Mouse (Mus musculus): Measurements from ENCODE around the gene Tor2a. TPM values are rescaled to one million over a fixed set of nuclear protein-coding genes. Genes with fewer than 3 reads are reported as not detected.

The Tor2a gene
- polyA plus RNA-seq, 1 experiment: 171 TPM

DNA sequence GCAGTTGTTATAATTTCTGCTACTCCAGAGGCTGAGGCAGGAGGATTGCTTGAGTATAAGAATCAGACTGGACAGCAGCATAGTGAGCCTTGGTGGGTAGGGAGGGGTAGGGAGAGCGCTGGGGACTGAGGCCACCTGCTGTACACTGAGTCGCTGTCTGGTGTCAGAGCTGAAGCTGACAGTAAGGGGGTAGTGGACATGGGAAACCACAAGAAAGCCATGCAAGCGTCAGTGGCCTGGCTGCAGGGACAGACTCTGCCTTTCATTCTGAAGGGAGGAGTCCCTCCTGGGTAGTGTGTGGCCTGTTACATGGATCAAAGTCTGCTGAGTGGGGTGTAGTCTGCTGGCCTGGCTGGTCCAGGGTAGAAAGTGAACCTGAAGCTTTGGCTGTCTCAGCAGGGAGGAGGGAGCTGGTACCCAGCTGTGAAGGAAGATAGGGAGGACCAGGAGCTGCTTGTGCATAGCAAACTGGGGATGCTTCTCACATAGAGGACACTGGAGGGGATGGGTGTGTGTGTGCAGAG is 20.7 kb upstream of the Tor2a start:
- H3K27ac ChIP-seq (ENCODE audit: control insufficient read depth, insufficient read depth, low read length): no peak overlapping the region
- TF ChIP-seq CTCF (IDR thresholded peaks at IDR 0.05; ENCODE audit: borderline replicate concordance, control insufficient read depth, extremely low read depth, insufficient read depth, low read length, poor library complexity) (no peak), POLR2A (IDR thresholded peaks at IDR 0.05; ENCODE audit: control insufficient read depth, extremely low read depth, insufficient read depth, low read length, poor library complexity) (no peak)
- 73% methylated on average over 3 of the region's 3 CpGs for WGBS
- no peaks in the 10 kb centered on the region for H3K4me1 ChIP-seq (replicated peaks; ENCODE audit: control insufficient read depth, insufficient read depth, low read length)
- no peak overlapping the region for H3K4me3 ChIP-seq (ENCODE audit: control insufficient read depth, insufficient read depth, low read length)
- no peak for DNase-seq
- H3K27me3 ChIP-seq (ENCODE audit: control insufficient read depth, insufficient read depth, low read length): no peaks in the 10 kb centered on the region
- H3K36me3 ChIP-seq (ENCODE audit: control insufficient read depth, insufficient read depth, low read length): peaks cover 9% of the 10 kb centered on the region

DNA sequence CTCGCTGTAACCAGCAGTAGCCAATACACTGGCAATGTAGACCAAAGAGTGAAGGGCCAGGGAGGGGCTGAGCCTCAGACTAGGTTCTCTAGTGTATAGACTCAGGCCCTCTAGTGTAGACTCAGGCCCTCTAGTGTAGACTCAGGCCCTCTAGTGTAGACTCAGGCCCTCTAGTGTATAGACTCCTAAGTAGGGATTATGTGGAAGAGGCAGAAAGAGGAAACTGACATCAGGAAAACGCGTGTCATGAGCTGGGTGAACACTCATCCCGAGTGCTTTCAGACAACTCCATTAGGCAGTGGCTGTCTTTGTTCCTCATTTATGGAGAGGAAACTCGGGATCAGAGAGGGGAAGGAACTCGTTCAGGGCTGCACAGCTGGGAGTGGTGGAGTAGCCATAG is 20.0 kb upstream of the Tor2a start:
- no peak for DNase-seq
- 86% methylated on average over 6 of the region's 6 CpGs for WGBS
- no peak overlapping the region for H3K4me3 ChIP-seq (ENCODE audit: control insufficient read depth, insufficient read depth, low read length)
- no peaks in the 10 kb centered on the region for H3K27me3 ChIP-seq (ENCODE audit: control insufficient read depth, insufficient read depth, low read length)
- no peak for TF ChIP-seq CTCF (IDR thresholded peaks at IDR 0.05; ENCODE audit: borderline replicate concordance, control insufficient read depth, extremely low read depth, insufficient read depth, low read length, poor library complexity)
- no peak for TF ChIP-seq POLR2A (IDR thresholded peaks at IDR 0.05; ENCODE audit: control insufficient read depth, extremely low read depth, insufficient read depth, low read length, poor library complexity)
- no peak overlapping the region for H3K27ac ChIP-seq (ENCODE audit: control insufficient read depth, insufficient read depth, low read length)
- no peaks in the 10 kb centered on the region for H3K4me1 ChIP-seq (replicated peaks; ENCODE audit: control insufficient read depth, insufficient read depth, low read length)
- H3K36me3 ChIP-seq (ENCODE audit: control insufficient read depth, insufficient read depth, low read length): peaks cover 9% of the 10 kb centered on the region

DNA sequence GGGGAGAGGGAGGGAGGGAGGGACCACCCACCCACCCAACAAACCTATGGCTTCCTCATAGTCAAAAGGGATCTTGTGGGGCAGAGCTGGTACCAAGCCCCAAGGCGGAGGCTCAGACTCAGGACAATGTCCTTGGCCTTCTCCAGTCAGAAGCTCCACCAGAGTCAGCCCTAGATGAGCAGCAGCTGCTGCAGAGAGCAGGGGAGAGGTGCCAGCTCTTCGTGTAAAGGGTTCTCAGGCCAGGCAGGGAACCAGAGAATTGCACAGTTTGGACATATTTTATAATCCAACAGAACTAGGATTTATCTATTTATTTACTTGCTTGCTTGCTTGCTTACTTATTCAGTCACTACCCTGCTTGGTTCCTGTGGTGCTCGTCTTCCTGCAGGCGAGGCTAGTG is 17.7 kb upstream of the Tor2a start:
- Histone ChIP-seq H3K27ac (ENCODE audit: control insufficient read depth, insufficient read depth, low read length) (no peak overlapping the region), H3K36me3 (ENCODE audit: control insufficient read depth, insufficient read depth, low read length) (peaks cover 9% of the 10 kb centered on the region), H3K4me1 (replicated peaks; ENCODE audit: control insufficient read depth, insufficient read depth, low read length) (no peaks in the 10 kb centered on the region), H3K4me3 (ENCODE audit: control insufficient read depth, insufficient read depth, low read length) (no peak overlapping the region), H3K27me3 (ENCODE audit: control insufficient read depth, insufficient read depth, low read length) (no peaks in the 10 kb centered on the region)
- no peak for DNase-seq
- TF ChIP-seq CTCF (IDR thresholded peaks at IDR 0.05; ENCODE audit: borderline replicate concordance, control insufficient read depth, extremely low read depth, insufficient read depth, low read length, poor library complexity) (no peak), POLR2A (IDR thresholded peaks at IDR 0.05; ENCODE audit: control insufficient read depth, extremely low read depth, insufficient read depth, low read length, poor library complexity) (no peak)
- WGBS: 95% methylated on average over 4 of the region's 4 CpGs

DNA sequence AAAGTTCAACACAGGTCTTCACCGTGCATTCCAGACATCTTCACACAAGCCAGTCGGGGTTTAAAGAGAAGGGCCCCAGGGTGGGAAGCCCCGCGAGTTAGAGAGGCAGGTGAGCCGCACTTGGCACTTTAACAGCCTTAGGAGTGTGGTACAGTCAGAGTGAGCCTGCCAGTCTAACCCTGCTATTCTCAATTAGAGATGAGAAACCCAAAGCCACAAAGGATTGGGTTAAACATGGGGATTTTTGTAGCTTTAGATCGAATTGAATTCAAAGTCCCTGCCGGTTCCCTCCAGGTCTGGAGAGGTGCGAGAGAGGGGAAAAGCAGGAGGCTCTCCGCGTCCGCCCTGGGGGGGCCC is 16.1 kb upstream of the Tor2a start, which contains the start of gene 6330409D20Rik:
6330409D20Rik (minus strand) TSS at position 101 of the 357 bp plus-strand sequence.
- no peak for DNase-seq
- Histone ChIP-seq H3K4me3 (ENCODE audit: control insufficient read depth, insufficient read depth, low read length) (no peak within 1 kb of the TSS), H3K27ac (ENCODE audit: control insufficient read depth, insufficient read depth, low read length) (no peak within 1 kb of the TSS), H3K4me1 (replicated peaks; ENCODE audit: control insufficient read depth, insufficient read depth, low read length) (no peaks in the 10 kb centered on the region), H3K36me3 (ENCODE audit: control insufficient read depth, insufficient read depth, low read length) (peaks cover 21% of the 10 kb centered on the region), H3K27me3 (ENCODE audit: control insufficient read depth, insufficient read depth, low read length) (no peaks in the 10 kb centered on the region)
- 88% methylated on average over 11 of the region's 11 CpGs for WGBS
- TF ChIP-seq CTCF (IDR thresholded peaks at IDR 0.05; ENCODE audit: borderline replicate concordance, control insufficient read depth, extremely low read depth, insufficient read depth, low read length, poor library complexity) (no peak), POLR2A (IDR thresholded peaks at IDR 0.05; ENCODE audit: control insufficient read depth, extremely low read depth, insufficient read depth, low read length, poor library complexity) (no peak)

DNA sequence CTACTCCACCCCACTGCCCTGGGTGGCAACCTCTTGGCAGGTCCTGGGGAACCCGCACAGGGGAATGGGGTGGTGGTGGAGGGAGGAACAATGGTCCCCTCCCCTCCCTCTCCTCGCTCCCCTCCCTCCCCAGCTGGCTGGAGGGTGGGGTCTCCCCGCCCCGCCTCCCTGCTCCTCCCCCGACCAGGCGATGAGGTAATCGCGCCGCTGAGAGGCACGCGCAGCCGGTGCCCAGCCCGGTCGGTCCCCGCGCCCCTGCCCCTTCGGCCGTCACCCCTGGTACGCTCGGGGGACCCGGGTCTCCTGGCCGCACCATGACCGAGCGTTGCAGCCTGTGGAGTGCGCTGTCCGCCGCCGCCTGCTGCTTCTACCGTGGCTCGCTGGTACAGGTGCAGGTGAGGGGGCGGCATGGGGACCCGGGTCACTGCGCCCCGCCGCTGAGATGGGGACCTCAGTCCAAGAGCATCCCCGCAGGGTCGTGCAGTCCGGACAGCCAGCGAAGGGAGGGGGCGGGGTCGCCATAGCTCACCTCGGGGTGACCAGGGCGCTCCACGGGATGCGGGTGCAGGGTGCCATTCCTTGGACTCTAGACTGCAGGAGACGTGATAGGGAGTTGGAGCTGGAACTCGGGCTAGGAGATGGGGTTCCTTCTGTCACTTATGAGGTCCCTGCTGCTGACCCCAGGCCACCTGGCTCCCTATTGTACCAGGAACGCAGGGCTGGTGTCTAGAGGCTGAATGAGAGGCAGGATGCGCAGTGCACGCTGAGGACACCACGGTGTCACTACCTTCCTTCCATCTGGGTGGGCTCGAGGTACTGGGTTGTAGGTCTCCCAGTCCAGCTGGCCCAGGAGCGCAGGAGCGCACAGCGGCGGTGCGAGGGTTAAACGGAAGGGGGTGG is 15.5 kb upstream of the Tor2a start:
- no peak for TF ChIP-seq POLR2A (IDR thresholded peaks at IDR 0.05; ENCODE audit: control insufficient read depth, extremely low read depth, insufficient read depth, low read length, poor library complexity)
- TF ChIP-seq CTCF (IDR thresholded peaks at IDR 0.05; ENCODE audit: borderline replicate concordance, control insufficient read depth, extremely low read depth, insufficient read depth, low read length, poor library complexity): no peak
- peaks cover 27% of the 10 kb centered on the region for H3K36me3 ChIP-seq (ENCODE audit: control insufficient read depth, insufficient read depth, low read length)
- no peaks in the 10 kb centered on the region for H3K4me1 ChIP-seq (replicated peaks; ENCODE audit: control insufficient read depth, insufficient read depth, low read length)
- no peak overlapping the region for H3K27ac ChIP-seq (ENCODE audit: control insufficient read depth, insufficient read depth, low read length)
- no peaks in the 10 kb centered on the region for H3K27me3 ChIP-seq (ENCODE audit: control insufficient read depth, insufficient read depth, low read length)
- DNase-seq: no peak
- 91% methylated on average over 58 of the region's 58 CpGs for WGBS
- no peak overlapping the region for H3K4me3 ChIP-seq (ENCODE audit: control insufficient read depth, insufficient read depth, low read length)

DNA sequence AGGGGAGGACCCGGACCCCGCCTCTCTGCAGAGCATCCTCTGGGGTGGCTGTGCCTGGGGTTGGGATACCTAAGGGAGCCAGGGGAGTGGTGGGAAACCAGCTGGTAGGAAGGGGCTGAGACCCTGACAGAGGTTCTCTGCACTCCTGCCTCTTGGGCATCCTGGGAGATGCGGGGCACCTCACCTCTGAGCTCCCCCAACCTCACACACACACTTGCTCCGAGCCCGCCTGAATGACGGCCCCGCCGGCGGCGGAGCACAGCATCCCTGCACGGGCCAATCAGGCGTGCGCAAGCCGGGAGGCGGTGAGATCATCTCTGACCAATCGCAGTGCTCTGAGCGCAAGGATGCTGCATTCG is 14.9 kb upstream of the Tor2a start:
- H3K4me3 ChIP-seq (ENCODE audit: control insufficient read depth, insufficient read depth, low read length): no peak overlapping the region
- WGBS: 92% methylated on average over 18 of the region's 18 CpGs
- no peaks in the 10 kb centered on the region for H3K4me1 ChIP-seq (replicated peaks; ENCODE audit: control insufficient read depth, insufficient read depth, low read length)
- DNase-seq: no peak
- H3K36me3 ChIP-seq (ENCODE audit: control insufficient read depth, insufficient read depth, low read length): peaks cover 33% of the 10 kb centered on the region
- no peaks in the 10 kb centered on the region for H3K27me3 ChIP-seq (ENCODE audit: control insufficient read depth, insufficient read depth, low read length)
- no peak overlapping the region for H3K27ac ChIP-seq (ENCODE audit: control insufficient read depth, insufficient read depth, low read length)
- no peak for TF ChIP-seq CTCF (IDR thresholded peaks at IDR 0.05; ENCODE audit: borderline replicate concordance, control insufficient read depth, extremely low read depth, insufficient read depth, low read length, poor library complexity)
- no peak for TF ChIP-seq POLR2A (IDR thresholded peaks at IDR 0.05; ENCODE audit: control insufficient read depth, extremely low read depth, insufficient read depth, low read length, poor library complexity)

Data from thymus, adult 2 months (tissue).